Mouse (Mus musculus) forebrain, embryonic 15.5 days (tissue): ENCODE data around the gene Aire. TPM values are rescaled to one million over a fixed set of nuclear protein-coding genes. Genes with fewer than 3 reads are reported as not detected.
"Not testable (repeated sequence)": the region's sequence is repeated elsewhere in the genome, so short reads cannot be mapped to it uniquely, and the experiment has no call there.

ENCODE experiments used
- ATAC-seq: fragments of 200-750 bp; cut with Nextera tagmentation; replicated peaks from 2 replicates; pipeline ENCODE4 v1.8.0; 2017; ENCODE audit warnings: mild to moderate bottlenecking, moderate TSS enrichment, moderate library complexity
- H3K27ac ChIP-seq: fragments of 300-500 bp; sonication (generic); replicated peaks from 2 replicates; pipeline ENCODE4 v1.5.1; 2015; ENCODE audit warnings: mild to moderate bottlenecking, inconsistent platforms
- H3K27me3 ChIP-seq: fragments of 300-500 bp; sonication (generic); 2 replicates; pipeline ENCODE4 v1.6.1; 2015; ENCODE audit warnings: inconsistent platforms
- H3K36me3 ChIP-seq: fragments of 300-500 bp; sonication (generic); 2 replicates; pipeline ENCODE4 v1.6.1; 2015; ENCODE audit warnings: mild to moderate bottlenecking, inconsistent platforms
- H3K4me1 ChIP-seq: fragments of 300-500 bp; sonication (generic); 2 replicates; pipeline ENCODE4 v1.6.1; 2015; ENCODE audit warnings: inconsistent platforms
- H3K4me2 ChIP-seq: fragments of 300-500 bp; sonication (generic); replicated peaks from 2 replicates; pipeline ENCODE4 v1.6.1; 2015; ENCODE audit warnings: mild to moderate bottlenecking, inconsistent platforms
- H3K4me3 ChIP-seq: fragments of 300-500 bp; sonication (generic); 2 replicates; pipeline ENCODE4 v1.5.1; 2015; ENCODE audit warnings: mild to moderate bottlenecking, inconsistent platforms
- H3K9ac ChIP-seq: fragments of 300-500 bp; sonication (generic); replicated peaks from 2 replicates; pipeline ENCODE4 v1.6.1; 2015; ENCODE audit warnings: mild to moderate bottlenecking, inconsistent platforms
- H3K9me3 ChIP-seq: fragments of 300-500 bp; sonication (generic); 2 replicates; pipeline ENCODE4 v1.6.1; 2016; ENCODE audit warnings: inconsistent platforms
- WGBS: fragments of 180-500 bp; shearing (Covaris S2); methylation state at CpG from one replicate; pipeline ENCODE4 v1.1.7; 2015; ENCODE audit warnings: mixed read lengths; 5-methylcytosine and 5-hydroxymethylcytosine counted together
- polyA plus RNA-seq: library from polyadenylated mRNA; unstranded; fragments of >200 nt; fragmentation: Nextera tagmentation; extraction: Ambion mirVana; gene quantifications from 2 replicates; pipeline ENCODE4 v1.2.1, GENCODE M21; 2015

Gene Aire
- polyA plus RNA-seq, 1 experiment from 2014 or later = 0.23 TPM

- no peak for ATAC-seq
- no peak overlapping the region for H3K4me2 ChIP-seq
- WGBS = 65% methylated on average over 1 of the region's 1 CpGs
Measured at GRCm38 (mm10) chr10:78044531-78044930, 1.1 kb upstream of the Aire start.

GRCm38 (mm10) chr10:78042697-78043405, 559 bp downstream of the Aire start:
- peak; percentile 41 for ATAC-seq
- no peak overlapping the region for H3K27ac ChIP-seq
- peaks cover 8% of the 10 kb centered on the region; the same call in 1 of the 2 replicates for H3K4me1 ChIP-seq
- peak overlapping the region; percentile 24 for H3K4me3 ChIP-seq
- 58% methylated on average over 14 of the region's 14 CpGs for WGBS
- no peaks in the 10 kb centered on the region for H3K27me3 ChIP-seq
- H3K9me3 ChIP-seq = no peaks in the 10 kb centered on the region
- H3K36me3 ChIP-seq = no peaks in the 10 kb centered on the region
- H3K4me2 ChIP-seq = peak overlapping the region; percentile 47
- H3K9ac ChIP-seq = no peak overlapping the region

More at GRCm38 (mm10) chr10:78044531-78044930, 1.1 kb upstream of the Aire start:
- no peaks in the 10 kb centered on the region for H3K9me3 ChIP-seq
- no peaks in the 10 kb centered on the region for H3K36me3 ChIP-seq
- no peaks in the 10 kb centered on the region for H3K27me3 ChIP-seq
- peaks cover 8% of the 10 kb centered on the region; the same call in 1 of the 2 replicates for H3K4me1 ChIP-seq
- H3K9ac ChIP-seq = no peak overlapping the region
- no peak overlapping the region for H3K27ac ChIP-seq
- no peak overlapping the region for H3K4me3 ChIP-seq

- ATAC-seq = no peak
- H3K27me3 ChIP-seq = no peaks in the 10 kb centered on the region
- no peak overlapping the region for H3K27ac ChIP-seq
- H3K4me3 ChIP-seq = no peak overlapping the region
- no peak overlapping the region for H3K4me2 ChIP-seq
- 83% methylated on average over 7 of the region's 7 CpGs for WGBS
- no peaks in the 10 kb centered on the region for H3K36me3 ChIP-seq
- H3K4me1 ChIP-seq = peaks cover 8% of the 10 kb centered on the region; the same call in 1 of the 2 replicates
- no peak overlapping the region for H3K9ac ChIP-seq
- no peaks in the 10 kb centered on the region for H3K9me3 ChIP-seq
Measured at GRCm38 (mm10) chr10:78042096-78042495, 1.3 kb downstream of the Aire start.

GRCm38 (mm10) chr10:78041647-78042046, 1.8 kb downstream of the Aire start, which contains the start of gene Dnmt3l:
Gene Dnmt3l (plus strand): TSS chr10:78041947.
- no peak within 1 kb of the TSS for H3K9ac ChIP-seq
- no peaks in the 10 kb centered on the region for H3K27me3 ChIP-seq
- H3K4me3 ChIP-seq = no peak within 1 kb of the TSS
- H3K4me1 ChIP-seq = peaks cover 8% of the 10 kb centered on the region; the same call in 1 of the 2 replicates
- H3K4me2 ChIP-seq = no peak within 1 kb of the TSS
- H3K36me3 ChIP-seq = no peaks in the 10 kb centered on the region
- H3K9me3 ChIP-seq = no peaks in the 10 kb centered on the region
- no peak for ATAC-seq
- no peak within 1 kb of the TSS for H3K27ac ChIP-seq
- WGBS = 95% methylated on average over 5 of the region's 5 CpGs

- H3K4me2 ChIP-seq = no peak overlapping the region
Measured at GRCm38 (mm10) chr10:78037139-78037538, 6.3 kb downstream of the Aire start.

GRCm38 (mm10) chr10:78031987-78032386, 11.4 kb downstream of the Aire start:
- Histone ChIP-seq H3K4me3 (no peak overlapping the region), H3K36me3 (no peaks in the 10 kb centered on the region), H3K9me3 (no peaks in the 10 kb centered on the region), H3K27me3 (no peaks in the 10 kb centered on the region), H3K4me2 (no peak overlapping the region), H3K9ac (no peak overlapping the region), H3K4me1 (no peaks in the 10 kb centered on the region), H3K27ac (no peak overlapping the region)
- 73% methylated on average over 2 of the region's 2 CpGs for WGBS
- no peak for ATAC-seq

More at GRCm38 (mm10) chr10:78037139-78037538, 6.3 kb downstream of the Aire start:
- H3K36me3 ChIP-seq = no peaks in the 10 kb centered on the region
- no peak for ATAC-seq
- H3K9ac ChIP-seq = no peak overlapping the region
- WGBS = 81% methylated on average over 4 of the region's 4 CpGs
- H3K27me3 ChIP-seq = no peaks in the 10 kb centered on the region
- no peak overlapping the region for H3K27ac ChIP-seq
- H3K4me1 ChIP-seq = no peaks in the 10 kb centered on the region
- no peaks in the 10 kb centered on the region for H3K9me3 ChIP-seq
- no peak overlapping the region for H3K4me3 ChIP-seq

GRCm38 (mm10) chr10:78029080-78029479, 14.3 kb downstream of the Aire start:
- Histone ChIP-seq H3K27me3 (no peaks in the 10 kb centered on the region), H3K9me3 (no peaks in the 10 kb centered on the region), H3K4me2 (no peak overlapping the region), H3K9ac (no peak overlapping the region), H3K27ac (no peak overlapping the region), H3K4me3 (no peak overlapping the region), H3K36me3 (no peaks in the 10 kb centered on the region), H3K4me1 (no peaks in the 10 kb centered on the region)
- 88% methylated on average over 1 of the region's 1 CpGs for WGBS
- ATAC-seq = no peak

- Histone ChIP-seq H3K36me3 (no peaks in the 10 kb centered on the region), H3K9me3 (no peaks in the 10 kb centered on the region), H3K9ac (no peak overlapping the region), H3K4me2 (no peak overlapping the region), H3K27me3 (no peaks in the 10 kb centered on the region), H3K4me1 (no peaks in the 10 kb centered on the region), H3K4me3 (no peak overlapping the region), H3K27ac (no peak overlapping the region)
- peak; percentile 75 for ATAC-seq
- 3% methylated on average over 5 of the region's 5 CpGs for WGBS
Measured at GRCm38 (mm10) chr10:78028129-78028528, 15.3 kb downstream of the Aire start.

GRCm38 (mm10) chr10:78025453-78025852, 18.0 kb downstream of the Aire start:
- not testable (repeated sequence) for H3K9ac ChIP-seq, ATAC-seq, H3K36me3 ChIP-seq, H3K27me3 ChIP-seq, H3K4me2 ChIP-seq, H3K4me3 ChIP-seq, H3K27ac ChIP-seq, H3K9me3 ChIP-seq, H3K4me1 ChIP-seq
- 75% methylated on average over 6 of the region's 8 CpGs for WGBS

GRCm38 (mm10) chr10:78019984-78020383, 23.4 kb downstream of the Aire start:
- not testable (repeated sequence) for H3K4me1 ChIP-seq, H3K9me3 ChIP-seq, ATAC-seq, H3K4me2 ChIP-seq, H3K9ac ChIP-seq, H3K27ac ChIP-seq, H3K27me3 ChIP-seq, H3K36me3 ChIP-seq, H3K4me3 ChIP-seq
- 97% methylated on average over 7 of the region's 11 CpGs for WGBS

- no peaks in the 10 kb centered on the region for H3K9me3 ChIP-seq
- H3K4me3 ChIP-seq = no peak overlapping the region
- no peak overlapping the region for H3K4me2 ChIP-seq
- H3K36me3 ChIP-seq = no peaks in the 10 kb centered on the region
- H3K27me3 ChIP-seq = no peaks in the 10 kb centered on the region
- peaks cover 4% of the 10 kb centered on the region for H3K4me1 ChIP-seq
- no peak overlapping the region for H3K27ac ChIP-seq
- no peak overlapping the region for H3K9ac ChIP-seq
- 69% methylated on average over 4 of the region's 4 CpGs for WGBS
- no peak for ATAC-seq
Measured at GRCm38 (mm10) chr10:78019291-78019690, 24.1 kb downstream of the Aire start.

GRCm38 (mm10) chr10:78018797-78019203, 24.6 kb downstream of the Aire start:
- Histone ChIP-seq H3K36me3 (no peaks in the 10 kb centered on the region), H3K4me3 (peak overlapping the region; percentile 33), H3K9me3 (no peaks in the 10 kb centered on the region), H3K9ac (no peak overlapping the region), H3K27me3 (no peaks in the 10 kb centered on the region), H3K4me1 (peaks cover 4% of the 10 kb centered on the region), H3K4me2 (peak overlapping the region; percentile 48), H3K27ac (no peak overlapping the region)
- ATAC-seq = peak; percentile 76
- WGBS = 18% methylated on average over 19 of the region's 19 CpGs

GRCm38 (mm10) chr10:78016366-78016765, 27.0 kb downstream of the Aire start:
- Histone ChIP-seq H3K4me3 (no peak overlapping the region), H3K9me3 (no peaks in the 10 kb centered on the region), H3K9ac (no peak overlapping the region), H3K36me3 (no peaks in the 10 kb centered on the region), H3K27me3 (no peaks in the 10 kb centered on the region), H3K27ac (no peak overlapping the region), H3K4me2 (no peak overlapping the region), H3K4me1 (peaks cover 4% of the 10 kb centered on the region)
- WGBS = 59% methylated on average over 5 of the region's 5 CpGs
- no peak for ATAC-seq
